Mouse (Mus musculus) left cerebral cortex, postnatal 14 days (tissue): ENCODE data around the gene Usp47. TPM values are rescaled to one million over a fixed set of nuclear protein-coding genes. Genes with fewer than 3 reads are reported as not detected.

ENCODE experiments used
- DNase-seq, 2 experiments: peaks; one replicate each; pipeline ENCODE4 v3.0.0; 2021 to 2022; ENCODE audit warnings: low spot score in 2 of 2, mixed read lengths in 1 of 2
- intact Hi-C: fragments of 180-260 bp; cut with DNase I; formaldehyde crosslinking; loops from one replicate; pipeline ENCODE4 v1.15.1; 2025
- long read RNA-seq, 2 experiments: library from polyadenylated mRNA; stranded (forward); transcript quantifications; one replicate each; pipeline ENCODE4 v2.0.0; 2021
- total RNA-seq, 2 experiments: library from RNA; stranded (reverse); gene quantifications; 2 replicates each; pipeline ENCODE4 v1.2.3; 2021

Usp47 gene
- 10 to 100 TPM; 62.9 to 64.3 TPM for total RNA-seq
- long read RNA-seq, experiment 1, full-length matches to known transcripts, result 73 of 93 reads
- long read RNA-seq, experiment 1, partial matches to known transcripts, result 10 of 93 reads
- long read RNA-seq, experiment 1, other reads (novel, unspliced or antisense), result 10 of 93 reads
- long read RNA-seq, experiment 2, full-length matches to known transcripts, result 50 of 68 reads
- long read RNA-seq, experiment 2, partial matches to known transcripts, result 9 of 68 reads
- long read RNA-seq, experiment 2, other reads (novel, unspliced or antisense), result 9 of 68 reads

GRCm38 (mm10) chr7:112023150-112023600 lies at the start of gene Usp47:
Gene Usp47, plus strand, starts transcription at chr7:112023504.
- DNase-seq, result peak; percentile 83 to 88
- intact Hi-C loops, result no loop called here

- no peak for DNase-seq
- intact Hi-C loops, result no loop called here
These were observed 46.9 kb upstream of the Usp47 start for GRCm38 (mm10) chr7:111976401-111976800.

GRCm38 (mm10) chr7:111977871-111978270 lies 45.4 kb upstream of the Usp47 start:
- DNase-seq, result no peak
- intact Hi-C loops, result no loop called here

- DNase-seq, result no peak
- intact Hi-C loops, result no loop called here
These were observed 41.0 kb upstream of the Usp47 start for GRCm38 (mm10) chr7:111982296-111982695.

GRCm38 (mm10) chr7:111984530-111984929 lies 38.8 kb upstream of the Usp47 start:
- intact Hi-C loops, result no loop called here
- DNase-seq, result no peak

- intact Hi-C loops, result no loop called here
- no peak for DNase-seq
These were observed 38.0 kb upstream of the Usp47 start for GRCm38 (mm10) chr7:111985266-111985665.

GRCm38 (mm10) chr7:111986906-111987305 lies 36.4 kb upstream of the Usp47 start:
- intact Hi-C loops, result no loop called here

GRCm38 (mm10) chr7:111997441-111997840 lies 25.9 kb upstream of the Usp47 start:
- DNase-seq, result no peak
- intact Hi-C loops, result no loop called here

More at GRCm38 (mm10) chr7:111986906-111987305, 36.4 kb upstream of the Usp47 start:
- no peak for DNase-seq

GRCm38 (mm10) chr7:111998446-111999004 lies 24.8 kb upstream of the Usp47 start:
- no peak for DNase-seq

GRCm38 (mm10) chr7:111999376-111999775 lies 23.9 kb upstream of the Usp47 start:
- intact Hi-C loops, result no loop called here
- DNase-seq, result no peak

More at GRCm38 (mm10) chr7:111998446-111999004, 24.8 kb upstream of the Usp47 start:
- intact Hi-C loops, result no loop called here

- no peak for DNase-seq
- intact Hi-C loops, result no loop called here
These were observed 23.1 kb upstream of the Usp47 start for GRCm38 (mm10) chr7:112000166-112000565.

GRCm38 (mm10) chr7:112010511-112010910 lies 12.8 kb upstream of the Usp47 start:
- intact Hi-C loops, result no loop called here

GRCm38 (mm10) chr7:112010976-112011375 lies 12.3 kb upstream of the Usp47 start:
- intact Hi-C loops, result no loop called here
- DNase-seq, result no peak

More at GRCm38 (mm10) chr7:112010511-112010910, 12.8 kb upstream of the Usp47 start:
- no peak for DNase-seq

GRCm38 (mm10) chr7:112012102-112012501 lies 11.2 kb upstream of the Usp47 start:
- intact Hi-C loops, result no loop called here
- peak in 1 of 2 experiments; percentile 49 for DNase-seq

- no peak for DNase-seq
These were observed 10.6 kb upstream of the Usp47 start for GRCm38 (mm10) chr7:112012621-112013177.

GRCm38 (mm10) chr7:112014148-112014547 lies 9.2 kb upstream of the Usp47 start:
- intact Hi-C loops, result no loop called here
- DNase-seq, result no peak

More at GRCm38 (mm10) chr7:112012621-112013177, 10.6 kb upstream of the Usp47 start:
- intact Hi-C loops, result no loop called here

- intact Hi-C loops, result no loop called here
- peak in 1 of 2 experiments; percentile 22 for DNase-seq
These were observed 676 bp upstream of the Usp47 start for GRCm38 (mm10) chr7:112022506-112023149.

- intact Hi-C loops, result no loop called here
- DNase-seq, result peak; percentile 22 to 34
These were observed 519 bp downstream of the Usp47 start for GRCm38 (mm10) chr7:112023601-112024445.

- no peak for DNase-seq
- intact Hi-C loops, result no loop called here
These were observed 1.1 kb downstream of the Usp47 start for GRCm38 (mm10) chr7:112024446-112024730.
